Mouse (Mus musculus): ENCODE data around the gene Asic2. TPM values are rescaled to one million over a fixed set of nuclear protein-coding genes. Genes with fewer than 3 reads are reported as not detected.

Asic2 gene
- polyA plus RNA-seq, 1 experiment = 0.75 TPM

DNA sequence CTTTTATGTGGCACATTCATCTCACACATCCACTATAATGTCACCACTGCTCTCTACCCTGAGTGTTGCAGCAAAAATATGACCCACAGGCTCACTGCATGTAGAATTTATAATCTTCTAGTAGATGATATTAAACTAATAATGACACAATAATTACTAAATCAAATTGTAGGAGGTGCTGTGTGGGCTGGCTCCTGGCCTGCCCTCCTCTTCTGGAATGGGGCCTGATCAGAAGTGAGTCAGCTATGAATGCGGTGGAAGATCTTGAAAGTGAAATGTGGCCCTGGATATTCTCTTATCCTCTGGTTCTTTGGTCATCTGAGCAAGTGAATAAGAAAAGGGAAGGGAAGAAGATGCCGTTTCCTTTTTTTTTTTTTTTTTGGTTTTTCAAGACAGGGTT lies 582.1 kb downstream of the Asic2 start:
- DNase-seq = no peak
- TF ChIP-seq CTCF (conservative IDR thresholded peaks at IDR 0.05; ENCODE audit: insufficient read depth, insufficient read length, low read depth, low read length) (no peak), POLR2A (IDR thresholded peaks at IDR 0.05; ENCODE audit: low read depth, low read length) (no peak)
- Histone ChIP-seq H3K27ac (ENCODE audit: insufficient read depth, low read depth, low read length) (no peak overlapping the region), H3K4me3 (ENCODE audit: insufficient read depth, low read depth, low read length) (no peak overlapping the region), H3K36me3 (ENCODE audit: control insufficient read depth, insufficient read depth, low read length) (no peaks in the 10 kb centered on the region), H3K27me3 (replicated peaks; ENCODE audit: control insufficient read depth, insufficient read depth, low read length) (no peaks in the 10 kb centered on the region), H3K4me1 (ENCODE audit: control insufficient read depth, insufficient read depth, low read length) (no peaks in the 10 kb centered on the region)
- WGBS = 92% methylated on average over 2 of the region's 2 CpGs

DNA sequence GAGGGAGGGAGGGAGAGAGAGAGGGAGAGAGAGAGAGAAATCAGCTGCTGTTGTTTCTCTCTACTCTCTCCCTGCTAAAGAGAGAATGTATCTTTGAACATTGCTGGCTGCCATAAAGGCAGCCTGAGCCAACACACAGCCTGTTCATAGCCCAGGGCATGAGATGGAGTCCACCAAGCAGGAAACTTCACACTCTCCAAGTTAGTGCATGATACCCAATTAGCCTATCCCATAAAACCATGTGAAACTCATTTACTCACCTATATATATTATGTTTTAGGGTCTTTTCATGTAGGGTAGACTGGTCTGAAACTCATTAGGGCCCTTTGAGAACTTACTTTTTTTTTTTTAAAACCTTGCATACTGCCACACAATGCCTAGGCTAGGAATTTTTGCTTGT lies 582.7 kb downstream of the Asic2 start:
- Histone ChIP-seq H3K27ac (ENCODE audit: insufficient read depth, low read depth, low read length) (no peak overlapping the region), H3K36me3 (ENCODE audit: control insufficient read depth, insufficient read depth, low read length) (no peaks in the 10 kb centered on the region), H3K27me3 (replicated peaks; ENCODE audit: control insufficient read depth, insufficient read depth, low read length) (no peaks in the 10 kb centered on the region), H3K4me3 (ENCODE audit: insufficient read depth, low read depth, low read length) (no peak overlapping the region), H3K4me1 (ENCODE audit: control insufficient read depth, insufficient read depth, low read length) (no peaks in the 10 kb centered on the region)
- no peak for DNase-seq
- TF ChIP-seq CTCF (conservative IDR thresholded peaks at IDR 0.05; ENCODE audit: insufficient read depth, insufficient read length, low read depth, low read length) (no peak), POLR2A (IDR thresholded peaks at IDR 0.05; ENCODE audit: low read depth, low read length) (no peak)

- DNase-seq = peak; percentile 46
- Histone ChIP-seq H3K27ac (ENCODE audit: insufficient read depth, low read depth, low read length) (no peak overlapping the region), H3K4me1 (ENCODE audit: control insufficient read depth, insufficient read depth, low read length) (peaks cover 3% of the 10 kb centered on the region; the same call in 1 of the 2 replicates), H3K36me3 (ENCODE audit: control insufficient read depth, insufficient read depth, low read length) (no peaks in the 10 kb centered on the region), H3K4me3 (ENCODE audit: insufficient read depth, low read depth, low read length) (no peak overlapping the region), H3K27me3 (replicated peaks; ENCODE audit: control insufficient read depth, insufficient read depth, low read length) (no peaks in the 10 kb centered on the region)
- TF ChIP-seq POLR2A (IDR thresholded peaks at IDR 0.05; ENCODE audit: low read depth, low read length) (no peak), CTCF (conservative IDR thresholded peaks at IDR 0.05; ENCODE audit: insufficient read depth, insufficient read length, low read depth, low read length) (peak; percentile 65)
These were observed 593.4 kb downstream of the Asic2 start for GRCm38 (mm10) chr11:81374841-81375240.

- H3K4me1 ChIP-seq (ENCODE audit: control insufficient read depth, insufficient read depth, low read length) = peaks cover 3% of the 10 kb centered on the region; the same call in 1 of the 2 replicates
- H3K27me3 ChIP-seq (replicated peaks; ENCODE audit: control insufficient read depth, insufficient read depth, low read length) = no peaks in the 10 kb centered on the region
- no peak for TF ChIP-seq POLR2A (IDR thresholded peaks at IDR 0.05; ENCODE audit: low read depth, low read length)
- TF ChIP-seq CTCF (conservative IDR thresholded peaks at IDR 0.05; ENCODE audit: insufficient read depth, insufficient read length, low read depth, low read length) = no peak
- no peak overlapping the region for H3K27ac ChIP-seq (ENCODE audit: insufficient read depth, low read depth, low read length)
- DNase-seq = no peak
- no peaks in the 10 kb centered on the region for H3K36me3 ChIP-seq (ENCODE audit: control insufficient read depth, insufficient read depth, low read length)
- 54% methylated on average over 8 of the region's 8 CpGs for WGBS
- H3K4me3 ChIP-seq (ENCODE audit: insufficient read depth, low read depth, low read length) = no peak overlapping the region
These were observed 594.1 kb downstream of the Asic2 start for GRCm38 (mm10) chr11:81374003-81374710.

GRCm38 (mm10) chr11:81371545-81371944 lies 596.7 kb downstream of the Asic2 start:
- DNase-seq = peak; percentile 64
- no peaks in the 10 kb centered on the region for H3K36me3 ChIP-seq (ENCODE audit: control insufficient read depth, insufficient read depth, low read length)
- H3K4me1 ChIP-seq (ENCODE audit: control insufficient read depth, insufficient read depth, low read length) = peaks cover 3% of the 10 kb centered on the region; the same call in 1 of the 2 replicates
- no peaks in the 10 kb centered on the region for H3K27me3 ChIP-seq (replicated peaks; ENCODE audit: control insufficient read depth, insufficient read depth, low read length)
- TF ChIP-seq POLR2A (IDR thresholded peaks at IDR 0.05; ENCODE audit: low read depth, low read length) (no peak), CTCF (conservative IDR thresholded peaks at IDR 0.05; ENCODE audit: insufficient read depth, insufficient read length, low read depth, low read length) (no peak)
- 13% methylated on average over 8 of the region's 8 CpGs for WGBS
- no peak overlapping the region for H3K4me3 ChIP-seq (ENCODE audit: insufficient read depth, low read depth, low read length)
- no peak overlapping the region for H3K27ac ChIP-seq (ENCODE audit: insufficient read depth, low read depth, low read length)

GRCm38 (mm10) chr11:81370426-81370810 lies 597.8 kb downstream of the Asic2 start:
- WGBS = 38% methylated on average over 8 of the region's 8 CpGs
- H3K27me3 ChIP-seq (replicated peaks; ENCODE audit: control insufficient read depth, insufficient read depth, low read length) = no peaks in the 10 kb centered on the region
- no peak overlapping the region for H3K4me3 ChIP-seq (ENCODE audit: insufficient read depth, low read depth, low read length)
- no peaks in the 10 kb centered on the region for H3K36me3 ChIP-seq (ENCODE audit: control insufficient read depth, insufficient read depth, low read length)
- no peak for TF ChIP-seq CTCF (conservative IDR thresholded peaks at IDR 0.05; ENCODE audit: insufficient read depth, insufficient read length, low read depth, low read length)
- TF ChIP-seq POLR2A (IDR thresholded peaks at IDR 0.05; ENCODE audit: low read depth, low read length) = no peak
- no peak overlapping the region for H3K27ac ChIP-seq (ENCODE audit: insufficient read depth, low read depth, low read length)
- H3K4me1 ChIP-seq (ENCODE audit: control insufficient read depth, insufficient read depth, low read length) = peaks cover 3% of the 10 kb centered on the region; the same call in 1 of the 2 replicates
- no peak for DNase-seq

GRCm38 (mm10) chr11:81369497-81370425 lies 598.5 kb downstream of the Asic2 start:
- peak; percentile 49 for DNase-seq

More at GRCm38 (mm10) chr11:81369497-81370425, 598.5 kb downstream of the Asic2 start:
- Histone ChIP-seq H3K36me3 (ENCODE audit: control insufficient read depth, insufficient read depth, low read length) (no peaks in the 10 kb centered on the region), H3K27ac (ENCODE audit: insufficient read depth, low read depth, low read length) (no peak overlapping the region), H3K4me3 (ENCODE audit: insufficient read depth, low read depth, low read length) (no peak overlapping the region), H3K4me1 (ENCODE audit: control insufficient read depth, insufficient read depth, low read length) (peaks cover 3% of the 10 kb centered on the region; the same call in 1 of the 2 replicates), H3K27me3 (replicated peaks; ENCODE audit: control insufficient read depth, insufficient read depth, low read length) (no peaks in the 10 kb centered on the region)
- TF ChIP-seq CTCF (conservative IDR thresholded peaks at IDR 0.05; ENCODE audit: insufficient read depth, insufficient read length, low read depth, low read length) = no peak
- TF ChIP-seq POLR2A (IDR thresholded peaks at IDR 0.05; ENCODE audit: low read depth, low read length) = no peak
- 42% methylated on average over 10 of the region's 10 CpGs for WGBS
